Mouse (Mus musculus): ENCODE data around the gene Wnt7b.

DNA sequence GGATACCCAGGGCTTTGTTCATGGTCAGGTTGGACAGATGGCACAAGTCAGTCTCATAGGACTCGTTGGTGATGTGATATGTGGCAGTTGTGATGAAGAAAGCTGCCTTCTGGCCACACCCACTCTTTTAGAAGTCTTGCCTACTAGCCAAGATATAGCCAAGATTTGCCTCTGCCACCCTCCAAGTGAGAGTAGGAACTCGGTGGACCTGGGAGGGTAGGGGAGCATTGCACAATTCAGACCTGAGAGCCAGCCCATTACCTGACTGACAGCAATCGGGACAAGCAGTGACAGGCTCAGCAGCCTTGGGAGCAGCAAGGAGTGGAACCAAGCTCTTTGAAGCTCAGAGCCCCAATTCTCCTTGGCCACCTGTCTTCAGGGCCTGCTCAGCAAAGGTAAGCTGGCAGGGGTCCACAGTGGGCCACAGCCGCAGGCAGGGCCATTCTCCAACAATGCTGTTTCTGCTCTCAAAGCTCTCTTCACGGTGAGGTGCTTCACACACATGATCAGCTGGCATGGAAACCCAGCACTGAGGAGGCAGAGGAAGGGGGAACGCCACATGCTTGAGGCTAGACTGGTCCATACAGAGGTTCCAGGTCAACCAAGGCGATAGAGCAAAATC is 47.8 kb upstream of the Wnt7b start:
- TF ChIP-seq POLR2A (IDR thresholded peaks at IDR 0.05; ENCODE audit: borderline replicate concordance, low read depth, low read length) (no peak), CTCF (IDR thresholded peaks at IDR 0.05; ENCODE audit: low read depth, low read length) (no peak)
